Mouse (Mus musculus) ovary, postnatal 36 days (tissue): ENCODE data around the gene Mgat5.

ENCODE experiments used
- DNase-seq: peaks from one replicate; pipeline ENCODE4 v3.0.0; 2022; ENCODE audit warnings: low spot score, mixed read lengths

The Mgat5 gene

DNA sequence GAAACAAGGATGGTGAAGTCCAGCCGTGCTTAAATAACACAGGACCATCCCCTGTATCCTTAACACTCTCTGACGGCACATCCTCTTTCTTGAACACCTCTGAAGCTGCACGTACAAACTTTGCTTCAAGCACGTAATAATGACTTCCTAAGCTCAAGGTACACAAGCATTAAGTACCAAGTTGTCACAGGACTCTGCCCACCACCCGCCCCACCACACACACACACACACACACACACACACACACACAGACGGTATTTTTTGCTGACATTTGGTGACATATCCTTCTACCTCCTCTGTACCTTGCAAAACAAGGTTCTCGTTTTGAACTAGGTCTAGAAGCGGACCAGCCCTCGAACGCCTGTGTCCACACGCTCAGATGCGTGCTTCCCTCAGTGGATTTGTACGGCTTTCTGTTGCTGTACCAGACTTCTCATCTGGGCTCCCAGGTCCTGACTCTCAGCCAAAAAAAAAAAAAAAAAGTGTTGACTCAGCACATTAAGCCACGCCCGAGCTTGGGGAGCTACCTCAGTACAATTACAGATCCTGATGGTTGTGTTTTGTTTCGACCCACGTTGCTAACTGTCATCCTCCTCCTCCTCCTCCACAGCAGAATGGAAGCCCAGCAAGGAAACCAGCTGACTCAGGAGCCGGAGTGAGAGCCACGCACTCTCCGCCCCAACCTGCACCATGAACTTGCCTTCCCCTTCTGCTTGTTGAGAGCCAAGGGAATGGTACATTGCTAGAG is 101.4 kb downstream of the Mgat5 start:
- DNase-seq, result no peak

DNA sequence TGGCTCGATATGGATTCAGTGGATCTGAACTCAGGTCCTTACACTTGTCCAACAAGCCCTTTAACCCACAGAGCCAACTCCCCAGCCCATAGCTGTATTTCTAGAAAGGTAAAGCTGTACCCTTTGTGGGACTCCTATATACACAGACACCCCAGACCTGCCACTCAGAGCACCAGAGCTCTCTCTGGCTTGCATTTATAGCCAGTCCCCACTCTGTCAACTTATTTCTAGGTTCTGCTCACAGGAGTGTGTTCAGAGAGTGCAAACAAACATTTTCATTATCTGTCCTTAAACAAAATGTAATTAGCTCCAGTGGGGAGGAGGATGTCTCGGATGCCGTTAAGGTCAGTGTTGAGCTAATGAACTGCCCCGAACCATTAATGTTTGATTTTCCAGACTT is 102.5 kb downstream of the Mgat5 start:
- DNase-seq, result no peak

DNA sequence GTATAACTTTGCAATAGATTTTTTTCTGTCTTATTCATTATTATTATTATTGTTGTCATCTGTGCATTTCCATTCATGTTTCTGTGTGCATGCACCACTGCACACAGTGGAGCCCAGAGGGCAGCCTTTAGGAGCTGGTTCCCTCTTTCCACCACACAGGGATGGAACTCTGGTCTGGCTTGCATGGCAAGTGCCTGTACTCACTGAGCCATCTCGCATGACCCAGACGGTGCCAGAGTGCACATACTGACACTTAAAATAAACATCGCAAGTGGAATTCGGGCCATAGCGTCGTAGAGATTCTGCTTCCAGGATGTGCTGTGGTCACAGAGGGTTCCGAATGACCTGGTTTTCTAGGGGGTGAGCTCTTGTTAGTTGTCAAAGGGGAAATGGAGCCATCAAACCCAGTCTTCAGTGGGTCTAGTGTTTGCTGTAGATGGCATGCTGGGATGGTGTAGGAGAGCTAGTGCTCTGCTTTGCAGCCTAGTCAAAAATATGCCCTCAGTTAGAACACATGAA is 103.5 kb downstream of the Mgat5 start:
- no peak for DNase-seq

- no peak for DNase-seq
Observed at GRCm38 (mm10) chr1:127308989-127309701, 104.3 kb downstream of the Mgat5 start.

DNA sequence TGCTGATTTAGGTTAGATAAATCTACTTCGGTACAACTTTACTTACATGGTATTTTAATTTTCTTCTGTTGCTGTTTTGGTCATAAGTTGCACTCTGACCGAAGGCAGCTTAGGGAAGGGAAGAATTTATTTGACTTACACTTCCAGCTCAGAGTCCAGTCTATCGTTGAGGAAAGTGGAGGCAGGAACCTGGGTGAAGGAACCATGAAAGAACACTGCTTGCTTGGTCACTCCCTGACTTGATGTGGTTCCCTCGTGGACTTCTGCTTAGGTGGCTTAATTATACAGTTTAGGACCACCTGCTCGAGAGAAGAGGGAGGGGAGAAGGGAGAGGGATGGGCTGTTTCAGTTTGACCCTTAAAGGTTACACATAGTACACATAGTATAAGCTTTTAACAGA is 105.2 kb downstream of the Mgat5 start:
- DNase-seq, result no peak

DNA sequence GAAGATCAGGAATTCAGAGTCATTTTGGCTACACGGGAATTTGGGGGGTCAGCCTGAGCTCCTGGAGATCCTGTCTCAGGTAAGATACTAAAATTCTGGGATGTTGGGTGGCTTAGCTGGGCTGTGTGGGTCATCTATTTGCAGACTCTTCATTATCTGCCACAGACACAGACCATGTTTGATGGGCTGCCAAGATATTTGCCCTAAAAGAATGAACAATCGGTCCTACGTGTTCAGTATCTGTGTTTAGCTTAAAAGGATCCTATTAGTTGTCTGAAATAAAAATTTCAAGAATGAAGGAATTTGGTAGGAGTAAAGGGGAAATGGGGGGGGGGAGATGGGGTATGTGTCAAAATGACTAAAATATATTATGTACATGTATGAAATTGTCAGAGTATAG is 105.9 kb downstream of the Mgat5 start:
- no peak for DNase-seq

DNA sequence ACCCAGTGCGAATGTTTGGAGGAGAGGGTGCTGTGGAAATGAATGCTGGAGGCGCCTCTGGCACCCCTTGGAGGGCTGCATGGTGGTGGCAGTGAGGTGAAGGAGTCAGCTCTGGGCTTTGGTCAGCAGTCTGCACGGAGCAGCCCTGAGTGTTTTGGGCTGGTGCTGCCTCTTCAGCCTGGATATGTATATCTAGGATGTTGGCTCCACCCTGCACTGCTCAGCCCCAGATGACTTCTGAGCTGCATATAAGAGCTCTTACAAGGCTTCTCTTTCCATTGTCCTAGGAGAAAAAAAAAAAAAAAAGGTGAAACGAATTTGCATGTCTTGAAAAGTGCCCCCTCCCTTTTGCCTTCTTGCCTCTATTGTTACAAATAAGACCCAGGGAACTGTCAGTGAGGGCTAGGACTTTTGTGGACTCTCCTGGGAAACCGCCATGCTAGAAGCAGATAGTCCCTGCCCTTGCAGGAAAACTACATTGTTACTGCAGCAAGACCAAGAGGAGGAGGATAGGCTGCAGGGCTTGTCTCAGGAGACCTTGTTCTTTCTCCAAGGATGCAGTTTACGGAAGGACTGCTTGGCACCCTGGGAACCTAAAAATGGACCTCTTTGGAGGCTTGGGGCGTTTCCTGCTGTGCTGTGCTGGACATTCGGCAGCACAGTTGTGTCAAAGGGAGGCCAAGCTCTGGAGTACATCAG is 109.0 kb downstream of the Mgat5 start:
- DNase-seq, result no peak

DNA sequence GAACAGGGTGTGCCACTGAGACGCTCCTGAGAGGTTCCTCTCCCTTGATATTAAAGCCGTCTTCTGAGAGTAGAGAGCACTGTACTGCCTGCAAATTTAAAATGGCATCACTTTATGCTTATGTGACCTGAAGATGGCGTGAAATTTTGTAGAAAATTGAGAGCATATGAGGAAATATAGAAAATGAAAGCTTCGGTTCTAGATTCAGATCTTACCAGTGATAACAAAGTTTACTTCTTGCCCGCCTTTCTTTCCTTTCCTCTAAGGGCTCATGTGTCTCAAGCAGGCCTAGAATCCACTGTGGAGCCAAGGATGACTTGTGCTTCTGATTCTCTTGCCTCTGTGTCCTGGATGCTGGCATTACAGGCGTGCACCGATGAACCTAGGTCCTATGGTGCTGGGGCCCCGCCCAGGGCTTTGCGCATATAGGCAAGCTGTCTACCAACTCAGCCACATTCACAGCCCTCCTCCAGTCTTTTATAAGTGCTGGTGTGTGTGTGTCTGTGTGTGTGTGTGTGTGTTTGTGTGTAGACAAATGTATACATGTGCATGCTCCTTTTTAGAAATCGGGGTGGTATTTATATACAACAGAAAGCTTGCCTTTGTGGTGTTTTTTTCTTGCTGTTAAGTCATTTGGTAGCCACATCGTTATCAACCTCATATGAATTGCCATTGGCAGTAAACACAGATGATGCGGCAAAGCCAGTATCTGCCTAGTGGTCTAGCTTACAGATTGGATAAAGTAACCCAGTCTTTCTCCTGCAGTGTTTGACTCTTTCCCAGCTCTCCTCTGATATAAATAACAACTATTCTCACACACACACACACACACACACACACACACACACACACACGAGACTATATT is 111.2 kb downstream of the Mgat5 start:
- no peak for DNase-seq

DNA sequence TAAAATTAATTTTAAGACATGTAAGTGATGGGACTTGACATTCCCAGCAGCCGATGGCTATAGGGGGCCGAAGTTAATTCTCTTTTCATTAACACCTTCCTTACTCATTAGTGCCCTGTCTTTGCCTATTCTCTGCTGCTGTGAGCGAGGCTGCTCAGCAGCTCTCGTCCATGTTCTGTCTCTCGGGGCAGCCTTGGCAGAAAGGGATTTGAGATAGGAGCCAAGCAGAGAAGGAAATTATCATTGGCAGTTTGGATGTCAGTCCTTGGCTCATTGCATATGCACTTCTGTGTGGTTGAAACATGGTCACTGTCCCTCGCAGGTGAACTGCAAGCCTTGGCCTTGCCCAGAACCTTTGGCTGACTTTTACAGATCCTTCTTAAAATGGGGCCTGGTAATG is 111.8 kb downstream of the Mgat5 start:
- DNase-seq, result no peak

DNA sequence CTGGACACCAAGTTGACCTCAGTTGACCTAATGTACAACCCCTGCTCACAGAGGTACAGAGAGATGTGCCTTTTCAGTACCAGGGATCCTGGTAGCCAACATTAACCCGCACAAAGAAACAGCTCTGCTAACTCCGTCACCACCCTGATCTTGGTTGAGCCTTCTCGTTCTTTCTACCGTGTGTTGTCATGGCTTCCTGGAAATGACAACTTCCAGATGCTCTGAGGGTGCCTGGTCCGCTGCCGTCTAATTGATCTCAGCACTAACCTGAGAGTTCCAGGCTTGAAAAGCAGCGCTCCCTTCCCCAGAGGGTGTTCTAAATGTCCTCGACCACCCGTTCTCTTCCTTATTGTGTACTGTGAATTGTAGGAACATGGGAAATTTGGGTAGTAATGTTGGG is 112.7 kb downstream of the Mgat5 start:
- no peak for DNase-seq

GRCm38 (mm10) chr1:127318486-127318885 is 113.7 kb downstream of the Mgat5 start:
- DNase-seq, result no peak

DNA sequence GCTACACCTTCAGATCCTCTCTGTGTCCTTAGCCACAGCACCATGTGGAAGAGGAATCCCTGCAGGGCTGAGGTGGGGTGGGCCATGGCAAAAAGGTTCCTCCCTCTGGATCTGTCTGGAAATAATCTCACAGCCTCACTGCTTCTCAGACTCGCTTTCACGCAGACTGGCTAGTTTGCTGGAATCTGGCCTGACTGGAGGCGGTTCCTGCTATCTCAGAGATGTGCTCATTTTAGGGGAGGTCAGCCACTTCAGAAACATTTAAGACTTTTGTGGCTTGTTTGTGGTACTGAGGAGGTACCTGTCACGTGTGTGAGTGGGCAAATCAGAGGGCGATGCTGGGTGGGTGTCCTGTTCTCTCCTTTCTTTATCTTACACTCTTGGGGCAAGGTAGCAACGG is 115.0 kb downstream of the Mgat5 start:
- DNase-seq, result no peak

- DNase-seq, result no peak
Observed at GRCm38 (mm10) chr1:127320956-127321355, 116.1 kb downstream of the Mgat5 start.

- no peak for DNase-seq
Observed at GRCm38 (mm10) chr1:127321638-127322037, 116.8 kb downstream of the Mgat5 start.

DNA sequence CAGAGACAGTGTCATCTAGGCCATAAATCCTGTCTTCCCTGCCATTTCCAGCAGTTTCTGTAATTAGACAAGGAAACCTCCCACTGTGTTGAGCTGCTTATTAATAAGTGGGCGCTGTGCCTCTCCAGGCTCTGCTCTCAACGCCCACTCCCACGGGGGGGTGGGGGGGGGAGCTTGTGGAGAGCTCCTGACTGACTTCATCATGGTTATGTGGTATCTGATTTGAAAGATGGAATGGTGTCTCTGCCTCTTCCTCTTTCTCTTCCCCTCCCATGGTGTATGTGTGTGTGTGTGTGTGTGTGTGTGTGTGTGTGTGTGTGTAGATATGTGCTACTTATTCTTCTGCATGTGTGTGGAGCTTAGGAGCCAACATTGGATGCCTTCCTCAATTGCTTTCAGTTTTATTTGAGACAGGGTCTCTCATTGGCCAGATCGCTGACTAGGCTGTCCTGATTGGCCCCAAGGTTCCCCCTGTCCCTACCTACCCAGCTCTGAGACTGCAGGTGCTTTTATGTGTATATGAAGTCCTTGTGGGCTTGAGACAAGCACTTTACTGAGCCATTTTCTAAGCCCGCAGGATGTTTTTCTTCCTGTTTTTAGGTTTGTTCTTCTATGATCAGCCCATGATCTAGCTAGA is 117.5 kb downstream of the Mgat5 start:
- no peak for DNase-seq

GRCm38 (mm10) chr1:127325601-127326198 is 120.9 kb downstream of the Mgat5 start:
- no peak for DNase-seq

DNA sequence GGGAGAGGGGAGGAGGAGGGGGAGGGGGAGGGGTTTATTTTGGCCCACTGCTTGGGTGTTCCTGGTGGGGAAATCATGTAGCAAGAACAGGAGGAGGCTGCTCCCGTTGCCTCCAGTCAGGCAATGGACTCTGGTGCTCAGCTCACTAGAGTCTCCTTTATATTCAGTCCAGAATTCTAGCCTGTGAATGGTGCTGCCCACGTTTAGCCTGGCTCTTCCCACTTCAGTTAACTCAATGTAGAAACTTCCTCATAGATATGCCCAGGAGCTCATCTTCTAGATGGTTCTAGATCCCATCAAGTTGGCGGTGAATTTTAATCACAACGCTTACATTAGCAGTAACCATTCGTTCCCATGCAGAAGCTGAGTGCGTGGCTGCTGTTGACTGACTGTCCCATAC is 123.0 kb downstream of the Mgat5 start:
- no peak for DNase-seq

- no peak for DNase-seq
Observed at GRCm38 (mm10) chr1:127328354-127328875, 123.6 kb downstream of the Mgat5 start.

DNA sequence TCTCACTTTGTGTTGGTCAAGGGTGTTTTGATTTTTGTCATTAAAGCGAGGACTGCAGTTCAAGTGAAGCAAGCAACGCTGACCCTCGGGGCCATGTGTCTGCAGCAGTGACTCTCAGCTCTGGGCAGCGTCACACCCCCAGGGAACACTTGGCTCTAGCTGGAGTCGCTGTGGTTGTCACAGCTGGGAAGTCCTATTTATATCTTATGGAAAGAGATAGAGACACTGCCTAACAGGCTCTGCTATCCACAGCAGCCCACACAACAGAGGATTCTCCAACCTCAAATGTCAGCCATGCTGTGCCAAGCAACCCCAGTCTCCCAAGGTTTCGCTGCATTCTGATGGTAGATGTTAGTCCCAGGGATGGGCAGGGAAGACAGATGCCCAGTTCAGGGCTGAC is 125.0 kb downstream of the Mgat5 start:
- DNase-seq, result no peak

DNA sequence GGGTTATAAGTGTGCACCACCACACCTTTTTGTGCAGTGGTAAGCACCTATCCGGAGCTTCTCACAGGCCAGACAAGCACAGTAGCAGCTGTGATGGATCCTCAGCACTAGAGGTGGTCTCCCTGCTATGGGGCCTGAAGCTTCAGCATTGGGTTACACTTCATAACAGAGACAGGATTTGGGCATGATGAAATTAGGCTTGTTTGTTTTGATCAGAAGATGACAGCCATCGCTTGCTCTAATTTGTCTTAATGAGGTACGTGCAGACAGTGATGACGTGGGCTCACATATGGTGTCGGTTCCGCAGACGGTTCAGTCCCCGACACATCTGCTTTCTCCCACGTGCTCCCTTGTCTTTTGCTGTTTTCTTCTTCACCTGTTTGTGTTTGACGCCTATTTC is 132.9 kb downstream of the Mgat5 start:
- DNase-seq, result no peak
